Mouse (Mus musculus) myocyte (in vitro differentiated cells): Measurements from ENCODE around the gene Ap2a1. TPM values are rescaled to one million over a fixed set of nuclear protein-coding genes. Genes with fewer than 3 reads are reported as not detected.

Experiments
- H3K27me3 ChIP-seq: one replicate; pipeline ENCODE4 v1.6.1; 2011; ENCODE audit not compliant: control insufficient read depth, insufficient read depth, insufficient read length
- H3K36me3 ChIP-seq: one replicate; pipeline ENCODE4 v1.6.1; 2011; ENCODE audit not compliant: control insufficient read depth, insufficient read depth
- H3K4me2 ChIP-seq: one replicate; pipeline ENCODE4 v1.6.1; 2011; ENCODE audit warnings: low read depth, control low read depth
- H3K4me3 ChIP-seq: one replicate; pipeline ENCODE4 v1.5.1; 2011; ENCODE audit warnings: mild to moderate bottlenecking, control low read depth, moderate library complexity
- H3K79me2 ChIP-seq: one replicate; pipeline ENCODE4 v1.6.1; 2011; ENCODE audit not compliant: control insufficient read depth, insufficient read depth
- H3ac ChIP-seq: one replicate; pipeline ENCODE4 v1.6.1; 2011; ENCODE audit not compliant: control insufficient read depth, insufficient read length
- CEBPB ChIP-seq: IDR thresholded peaks from 2 replicates; pipeline ENCODE4 v1.6.1; 2011; ENCODE audit warnings: mild to moderate bottlenecking, moderate library complexity; ENCODE audit not compliant: poor library complexity, insufficient read depth, severe bottlenecking
- E2F4 ChIP-seq: IDR thresholded peaks from one replicate; pipeline ENCODE4 v1.6.1; 2011; ENCODE audit warnings: mild to moderate bottlenecking, control low read depth, moderate library complexity; ENCODE audit not compliant: insufficient read depth
- MAX ChIP-seq: IDR thresholded peaks from one replicate; pipeline ENCODE4 v1.6.1; 2011; ENCODE audit warnings: low read depth, mild to moderate bottlenecking, control low read depth
- MYOD1 ChIP-seq, 3 experiments: IDR thresholded peaks; one replicate each; pipeline ENCODE4 v1.6.1; 2011; ENCODE audit warnings: control low read depth in 2 of 3, low read depth in 2 of 3, mild to moderate bottlenecking in 2 of 3, moderate library complexity in 1 of 3; ENCODE audit not compliant: insufficient read length in 2 of 3, control insufficient read depth in 1 of 3
- MYOG ChIP-seq, 3 experiments: IDR thresholded peaks; one replicate each; pipeline ENCODE4 v1.6.1; 2011; ENCODE audit warnings: control low read depth in 2 of 3, low read depth in 2 of 3, mild to moderate bottlenecking in 2 of 3; ENCODE audit not compliant: insufficient read length in 2 of 3, control insufficient read depth in 1 of 3, insufficient read depth in 1 of 3
- POLR2A ChIP-seq: IDR thresholded peaks from one replicate; pipeline ENCODE4 v1.6.1; 2011; ENCODE audit warnings: low read depth, mild to moderate bottlenecking, control low read depth, moderate library complexity; ENCODE audit not compliant: insufficient read length
- POLR2AphosphoS2 ChIP-seq: IDR thresholded peaks from one replicate; pipeline ENCODE4 v1.6.1; 2011; ENCODE audit warnings: low read depth, control low read depth; ENCODE audit not compliant: insufficient read length
- REST ChIP-seq: IDR thresholded peaks from one replicate; pipeline ENCODE4 v1.6.1; 2011; ENCODE audit warnings: mild to moderate bottlenecking, control low read depth, moderate library complexity; ENCODE audit not compliant: insufficient read depth, insufficient read length
- SRF ChIP-seq: IDR thresholded peaks from one replicate; pipeline ENCODE4 v1.6.1; 2011; ENCODE audit warnings: low read depth; ENCODE audit not compliant: control insufficient read depth, insufficient read length
- TCF12 ChIP-seq: IDR thresholded peaks from one replicate; pipeline ENCODE4 v1.6.1; 2011; ENCODE audit warnings: mild to moderate bottlenecking, control low read depth; ENCODE audit not compliant: poor library complexity, insufficient read depth, severe bottlenecking
- TCF3 ChIP-seq: IDR thresholded peaks from one replicate; pipeline ENCODE4 v1.6.1; 2011; ENCODE audit warnings: low read depth, control low read depth; ENCODE audit not compliant: insufficient read length
- USF1 ChIP-seq: IDR thresholded peaks from one replicate; pipeline ENCODE4 v1.6.1; 2011; ENCODE audit warnings: low read depth, mild to moderate bottlenecking, control low read depth, moderate library complexity
- polyA plus RNA-seq: library from polyadenylated mRNA; unstranded; fragments of >200 nt; fragmentation: generic; extraction: Trizol; gene quantifications from one replicate; pipeline ENCODE4 v1.2.1, GENCODE M21; 2012; ENCODE audit warnings: missing spikeins

Gene Ap2a1
- polyA plus RNA-seq, 1 experiment, result 125 TPM

DNA sequence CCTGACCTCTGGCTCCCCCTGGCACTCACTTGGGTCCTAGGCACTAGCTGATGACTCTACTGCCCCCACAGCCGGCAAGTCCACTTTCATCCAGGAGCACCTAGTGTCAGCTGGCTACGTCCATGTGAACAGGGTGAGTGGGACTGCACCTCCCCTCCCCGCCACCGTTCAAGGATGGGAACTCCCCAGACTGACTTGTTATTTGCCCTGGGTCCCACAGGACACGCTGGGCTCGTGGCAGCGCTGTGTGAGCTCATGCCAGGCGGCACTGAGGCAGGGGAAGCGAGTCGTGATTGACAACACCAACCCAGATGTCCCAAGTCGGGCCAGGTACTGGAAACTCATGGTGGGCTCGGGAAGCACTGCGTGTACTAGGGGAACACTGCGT lies 67.9 kb downstream of the Ap2a1 start:
- Histone ChIP-seq H3K79me2 (peaks cover 31% of the 10 kb centered on the region), H3K27me3 (no peaks in the 10 kb centered on the region), H3K36me3 (peaks cover 5% of the 10 kb centered on the region), H3K4me3 (no peak overlapping the region), H3ac (no peak overlapping the region), H3K4me2 (no peak overlapping the region)
- TF ChIP-seq MAX (no peak), MYOG (IDR thresholded peaks at IDR 0.05; ENCODE audit: control insufficient read depth in 1 of 3, insufficient read depth in 1 of 3, insufficient read length in 2 of 3, low read depth in 2 of 3) (no peak), TCF3 (no peak), E2F4 (no peak), POLR2AphosphoS2 (peak; percentile 22), REST (no peak)

DNA sequence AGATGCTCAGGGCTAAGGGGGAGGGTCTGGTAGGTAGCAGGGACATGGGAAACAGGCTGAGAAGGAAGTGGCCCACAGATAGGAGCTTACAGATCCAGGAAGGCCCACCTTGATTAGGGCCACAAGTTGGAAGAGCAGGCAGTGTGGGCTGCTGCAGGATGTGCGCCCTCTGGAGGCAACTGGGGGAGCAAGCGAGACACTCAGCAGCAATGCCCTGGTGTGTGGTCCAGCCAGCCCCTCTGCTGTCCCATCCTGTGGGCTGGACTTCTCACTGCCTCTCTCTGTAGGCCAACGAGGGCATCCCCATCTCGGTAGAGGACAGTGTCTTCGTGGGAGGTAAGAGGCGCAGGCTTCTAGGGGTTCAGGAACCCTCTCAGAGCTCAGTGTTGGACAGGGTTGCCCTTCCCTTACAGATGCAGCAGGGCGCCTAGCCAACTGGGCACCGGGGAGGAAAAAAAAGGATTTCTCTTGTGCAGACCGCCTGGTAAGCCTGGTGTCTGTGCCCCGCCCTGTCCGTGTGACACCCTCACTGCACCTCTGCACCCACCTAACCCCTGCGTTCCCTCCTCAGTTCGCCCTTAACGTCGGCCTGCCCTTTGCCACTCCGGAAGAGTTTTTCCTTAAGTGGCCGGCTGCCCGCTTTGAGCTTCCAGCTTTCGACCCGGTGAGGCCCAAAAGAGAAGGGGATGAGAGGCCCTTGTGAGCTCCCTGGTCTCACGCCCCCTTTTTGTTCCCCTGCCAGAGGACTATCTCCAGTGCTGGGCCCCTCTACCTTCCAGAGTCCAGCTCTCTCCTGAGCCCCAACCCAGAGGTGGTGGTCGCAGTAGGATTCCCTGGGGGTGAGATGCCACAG lies 68.5 kb downstream of the Ap2a1 start:
- Histone ChIP-seq H3K4me3 (no peak overlapping the region), H3K36me3 (peaks cover 5% of the 10 kb centered on the region), H3K79me2 (peaks cover 26% of the 10 kb centered on the region), H3K27me3 (no peaks in the 10 kb centered on the region), H3ac (no peak overlapping the region), H3K4me2 (no peak overlapping the region)
- peak; percentile 56 for TF ChIP-seq POLR2AphosphoS2
- no peak for TF ChIP-seq MYOG (IDR thresholded peaks at IDR 0.05; ENCODE audit: control insufficient read depth in 1 of 3, insufficient read depth in 1 of 3, insufficient read length in 2 of 3, low read depth in 2 of 3)

DNA sequence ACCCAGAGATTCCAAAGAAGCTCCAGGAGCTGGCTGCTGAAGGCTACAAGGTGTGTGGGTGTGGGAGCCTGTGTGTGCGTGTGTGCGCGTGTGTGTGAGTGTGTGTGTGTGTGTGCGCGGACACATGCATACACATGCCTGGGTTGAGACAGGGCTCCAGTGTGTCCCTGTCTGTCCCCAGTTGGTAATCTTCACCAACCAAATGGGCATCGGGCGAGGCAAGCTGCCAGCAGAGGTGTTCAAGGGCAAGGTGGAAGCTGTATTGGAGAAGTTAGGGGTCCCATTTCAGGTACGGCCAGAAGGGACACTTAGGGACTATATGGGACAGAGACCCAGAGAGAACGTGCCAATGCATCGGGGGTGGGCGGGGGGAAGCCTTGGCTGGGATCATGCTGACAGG lies 69.4 kb downstream of the Ap2a1 start:
- Histone ChIP-seq H3K36me3 (peaks cover 5% of the 10 kb centered on the region), H3K27me3 (no peaks in the 10 kb centered on the region), H3K79me2 (peaks cover 17% of the 10 kb centered on the region), H3K4me2 (no peak overlapping the region), H3K4me3 (no peak overlapping the region), H3ac (no peak overlapping the region)
- no peak for TF ChIP-seq CEBPB
- no peak for TF ChIP-seq MYOG (IDR thresholded peaks at IDR 0.05; ENCODE audit: control insufficient read depth in 1 of 3, insufficient read depth in 1 of 3, insufficient read length in 2 of 3, low read depth in 2 of 3)
- TF ChIP-seq USF1, result no peak
- no peak for TF ChIP-seq TCF3
- no peak for TF ChIP-seq TCF12
- no peak for TF ChIP-seq MAX
- no peak for TF ChIP-seq POLR2A
- TF ChIP-seq E2F4, result no peak
- no peak for TF ChIP-seq POLR2AphosphoS2
- TF ChIP-seq REST, result no peak
- no peak for TF ChIP-seq MYOD1 (IDR thresholded peaks at IDR 0.05; ENCODE audit: control insufficient read depth in 1 of 3, insufficient read length in 2 of 3, low read depth in 2 of 3)
- TF ChIP-seq SRF, result no peak

DNA sequence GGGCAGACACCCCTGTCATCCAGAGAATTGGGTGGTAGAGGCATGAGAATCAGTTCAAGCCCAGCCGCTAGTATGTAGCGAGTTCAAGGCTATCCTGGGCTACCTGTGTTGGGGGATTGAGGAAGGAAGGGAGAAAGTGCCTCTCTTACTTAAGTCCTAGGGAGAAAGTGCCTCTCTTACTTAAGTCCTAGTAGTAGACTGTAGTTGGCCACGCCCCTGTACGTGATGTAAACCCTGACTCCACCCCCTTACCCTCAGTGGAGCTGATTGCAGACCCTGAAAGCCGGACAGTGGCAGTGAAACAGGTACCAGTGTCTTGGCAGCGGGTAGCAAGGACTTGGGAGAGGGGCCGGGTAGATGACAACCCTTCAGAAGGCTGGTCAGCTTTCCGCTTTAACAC lies 71.4 kb downstream of the Ap2a1 start:
- TF ChIP-seq E2F4 (no peak), POLR2A (peak; percentile 28)
- Histone ChIP-seq H3K4me2 (peak overlapping the region; percentile 84), H3ac (peak overlapping the region; percentile 53), H3K79me2 (peaks cover 5% of the 10 kb centered on the region), H3K4me3 (peak overlapping the region; percentile 64), H3K36me3 (peaks cover 5% of the 10 kb centered on the region), H3K27me3 (no peaks in the 10 kb centered on the region)

DNA sequence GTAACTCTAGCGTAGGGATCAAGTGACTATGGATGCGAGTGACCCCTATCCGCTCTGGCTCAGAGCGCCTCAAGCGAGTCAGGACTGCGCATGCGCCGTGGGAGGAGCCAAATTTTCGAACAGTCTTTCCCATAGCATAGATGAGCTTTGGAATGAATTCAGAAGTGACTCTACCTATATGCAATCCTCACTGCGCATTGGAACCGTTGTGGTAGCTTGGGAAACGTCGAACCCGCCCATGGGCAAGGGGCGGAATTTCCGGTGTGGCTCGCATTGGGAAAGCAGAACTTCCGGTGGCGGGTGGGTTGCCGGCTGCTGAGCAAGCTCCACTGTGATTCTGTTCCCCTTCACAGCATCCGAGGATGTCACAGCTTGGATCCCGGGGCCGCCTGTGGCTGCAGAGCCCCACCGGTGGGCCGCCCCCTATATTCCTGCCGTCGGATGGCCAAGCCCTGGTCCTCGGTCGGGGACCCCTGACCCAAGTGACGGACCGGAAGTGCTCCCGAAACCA lies 72.2 kb downstream of the Ap2a1 start, which contains the start of gene Pnkp:
Gene Pnkp (plus strand): TSS at position 98 of the 511 bp plus-strand sequence.
- peaks cover 8% of the 10 kb centered on the region for H3K79me2 ChIP-seq
- H3K36me3 ChIP-seq, result peaks cover 5% of the 10 kb centered on the region
- H3ac ChIP-seq, result peak within 1 kb of the TSS; percentile 53
- H3K27me3 ChIP-seq, result no peaks in the 10 kb centered on the region
- peak within 1 kb of the TSS; percentile 64 for H3K4me3 ChIP-seq
- H3K4me2 ChIP-seq, result peak within 1 kb of the TSS; percentile 84
- TF ChIP-seq POLR2AphosphoS2 (peak; percentile 74), TCF3 (no peak), CEBPB (peak; percentile 44; the same call in 1 of the 2 replicates), SRF (no peak), POLR2A (peak; percentile 65)
